Mouse (Mus musculus) layer of hippocampus, adult 8-10 months (tissue): ENCODE measurements around the gene Mrm2. TPM values are rescaled to one million over a fixed set of nuclear protein-coding genes. Genes with fewer than 3 reads are reported as not detected.

Experiments used
- total RNA-seq, 4 experiments: library from RNA; stranded (reverse); gene quantifications; 2 replicates each; pipeline ENCODE4 v1.2.4; 2022

Gene Mrm2
- total RNA-seq, 4 experiments from 2014 or later = 7.8 to 9.7 (median 9.1) TPM

Other genes with a start within 250 kb of the Mrm2 start
- gene Mad1l1, start 10.3 kb downstream of the Mrm2 start, total RNA-seq = 10 to 100 TPM; 15.3 to 19.9 (median 17.2) TPM
- 1 to 10 TPM; 5.0 to 6.3 (median 5.2) TPM for gene Nudt1, start 10.2 kb downstream of the Mrm2 start, total RNA-seq
- 10 to 100 TPM in 3 of 4 experiments, 1 to 10 TPM in 1; 9.1 to 15.8 (median 12.7) TPM for gene Snx8, start 57.4 kb upstream of the Mrm2 start, total RNA-seq
- gene Eif3b, start 87.4 kb upstream of the Mrm2 start, total RNA-seq = 10 to 100 TPM; 84.4 to 88.2 (median 87.0) TPM
- not detected for gene Gm4869, start 113.7 kb upstream of the Mrm2 start, total RNA-seq
- gene Chst12, start 173.7 kb upstream of the Mrm2 start, total RNA-seq = 10 to 100 TPM; 14.3 to 24.0 (median 18.8) TPM
- under 1 TPM in 2 of 4 experiments, not detected in 2; 0.67 to 0.80 TPM for gene Grifin, start 233.2 kb upstream of the Mrm2 start, total RNA-seq